Mouse (Mus musculus): ENCODE data around the gene Bag6. TPM values are rescaled to one million over a fixed set of nuclear protein-coding genes. Genes with fewer than 3 reads are reported as not detected.
A peak's percentile ranks its signal among the peaks of the same experiment; 100 is the strongest.
"Not testable (repeated sequence)": the region's sequence is repeated elsewhere in the genome, so short reads cannot be mapped to it uniquely, and the experiment has no call there.

Bag6 gene
- total RNA-seq, 2 experiments from 2014 or later = 284 to 308 TPM

DNA sequence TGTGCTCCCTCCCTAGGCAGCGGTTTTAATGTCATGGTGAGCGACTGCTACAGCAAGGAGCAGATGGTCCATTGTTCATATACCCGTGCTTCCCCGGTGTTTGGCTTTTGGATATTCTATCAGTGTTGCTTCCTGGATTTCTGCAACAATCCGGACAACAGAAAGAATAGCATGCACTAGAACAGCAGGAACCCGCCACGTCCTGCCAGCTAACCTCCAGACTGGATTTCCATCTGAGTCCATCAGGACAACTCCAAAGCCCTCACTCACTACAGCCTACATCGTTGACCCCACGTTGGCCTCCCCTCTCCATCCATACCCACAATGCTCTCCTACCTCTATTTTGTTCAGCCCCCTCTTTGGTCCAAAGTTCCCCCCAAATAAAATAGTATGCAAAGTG is 23.2 kb upstream of the Bag6 start:
- DNase-seq (ENCODE audit: low spot score in 2 of 2) = no peak

DNA sequence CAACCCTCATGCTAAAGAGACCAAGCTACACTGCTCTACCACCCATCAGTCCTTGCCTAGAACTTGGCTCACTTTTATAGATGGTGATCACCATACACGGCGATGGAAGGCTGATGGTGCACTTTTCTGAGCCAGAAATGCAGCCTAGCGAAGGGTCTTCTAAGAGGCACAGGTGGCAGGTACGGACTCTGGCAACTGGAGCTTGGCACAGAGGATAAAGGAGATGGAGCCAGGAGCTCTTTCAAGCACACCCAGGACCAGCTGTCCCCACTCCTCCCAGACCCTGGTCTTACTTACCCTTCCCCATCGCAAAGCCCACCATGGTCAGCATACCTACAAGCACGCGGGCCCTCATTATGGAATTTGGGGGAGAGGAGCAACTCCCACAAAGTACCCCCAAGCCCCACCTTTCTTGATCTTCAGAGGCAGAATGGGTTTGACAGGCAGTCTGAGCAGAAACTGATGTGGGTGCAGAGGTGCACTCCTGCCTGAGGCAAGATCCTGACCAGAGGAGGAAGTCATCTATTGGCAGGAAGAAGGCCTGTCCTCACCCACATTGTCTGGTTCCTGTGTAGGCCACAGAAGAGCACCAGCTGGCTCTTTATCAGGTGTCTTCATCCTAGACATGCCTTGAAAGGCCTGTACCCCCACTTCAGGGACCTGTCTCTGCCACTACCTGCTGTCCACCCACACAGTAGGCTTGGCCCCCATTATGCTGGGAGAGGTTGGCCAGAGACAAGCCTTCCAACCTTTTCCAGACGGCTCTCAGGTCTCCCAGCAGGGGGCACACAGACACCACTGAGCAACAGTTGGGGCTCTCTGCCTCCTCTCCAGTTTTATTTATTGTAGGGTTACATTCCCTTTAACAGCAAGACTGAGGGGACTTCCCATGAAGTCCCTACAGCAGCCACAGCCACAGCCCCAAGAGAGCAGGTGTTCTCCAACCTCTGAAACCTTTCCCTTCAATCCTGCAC is 19.6 kb upstream of the Bag6 start, which contains the start of gene Ly6g5b:
Gene Ly6g5b (minus strand): TSS at position 383 of the 974 bp plus-strand sequence.
- peak in 1 of 2 experiments; percentile 43 for DNase-seq (ENCODE audit: low spot score in 2 of 2)

DNA sequence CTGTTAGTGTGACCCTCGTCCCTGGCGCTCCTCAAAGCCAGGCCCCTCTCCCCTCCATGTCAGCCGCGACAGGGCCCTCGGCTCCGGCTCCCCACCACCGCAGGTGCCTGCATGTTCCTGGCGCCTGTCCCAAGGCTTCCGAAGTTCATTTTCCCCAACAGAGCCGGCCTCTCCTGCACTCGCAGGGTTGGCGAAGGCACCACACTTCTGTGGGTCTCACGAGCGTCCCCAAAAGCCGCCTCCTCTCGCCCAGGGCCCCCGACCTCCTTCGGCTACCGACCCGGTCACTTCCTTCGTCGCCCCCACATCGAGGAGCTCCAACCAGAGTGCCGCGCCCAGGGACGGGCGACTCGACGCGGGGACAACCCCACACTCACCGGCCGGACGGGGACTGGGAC is 14.2 kb upstream of the Bag6 start:
- DNase-seq (ENCODE audit: low spot score in 2 of 2) = no peak

DNA sequence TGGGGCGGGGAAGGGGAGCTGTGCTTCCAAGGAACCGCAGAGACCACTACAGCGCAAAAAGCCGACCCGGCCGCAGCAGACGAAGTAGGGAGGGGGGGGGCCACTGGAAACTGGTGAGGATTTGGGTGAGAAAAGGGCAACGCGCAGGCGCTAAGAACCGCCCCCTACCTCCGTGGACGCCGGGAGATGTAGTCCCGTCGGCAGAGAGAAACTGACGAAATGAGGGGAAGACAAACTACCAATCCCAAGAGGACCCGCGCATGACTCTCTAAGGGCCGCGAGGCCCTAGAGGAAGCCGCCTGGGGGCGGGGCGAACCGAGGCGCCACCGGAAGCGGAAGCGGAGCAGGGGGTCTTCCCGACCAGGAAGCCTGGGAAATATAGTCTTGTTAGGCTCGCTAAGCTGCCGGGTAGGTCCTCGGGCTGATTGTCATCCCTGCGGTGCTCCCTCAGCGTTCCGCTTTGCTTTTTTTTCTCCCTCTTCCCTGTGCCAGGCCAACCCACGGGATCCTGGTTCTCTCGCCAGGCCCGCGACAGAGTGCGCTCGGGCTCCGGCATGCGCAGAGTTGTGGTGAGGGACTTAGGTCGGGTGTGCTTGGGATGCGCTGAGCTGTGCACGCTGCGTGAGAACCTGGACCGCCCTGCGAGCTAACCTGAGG is 13.7 kb upstream of the Bag6 start, which contains the start of gene Gpank1:
Gene Gpank1 (plus strand): TSS at position 313 of the 657 bp plus-strand sequence.
- peak; percentile 96 to 97 for DNase-seq (ENCODE audit: low spot score in 2 of 2)

DNA sequence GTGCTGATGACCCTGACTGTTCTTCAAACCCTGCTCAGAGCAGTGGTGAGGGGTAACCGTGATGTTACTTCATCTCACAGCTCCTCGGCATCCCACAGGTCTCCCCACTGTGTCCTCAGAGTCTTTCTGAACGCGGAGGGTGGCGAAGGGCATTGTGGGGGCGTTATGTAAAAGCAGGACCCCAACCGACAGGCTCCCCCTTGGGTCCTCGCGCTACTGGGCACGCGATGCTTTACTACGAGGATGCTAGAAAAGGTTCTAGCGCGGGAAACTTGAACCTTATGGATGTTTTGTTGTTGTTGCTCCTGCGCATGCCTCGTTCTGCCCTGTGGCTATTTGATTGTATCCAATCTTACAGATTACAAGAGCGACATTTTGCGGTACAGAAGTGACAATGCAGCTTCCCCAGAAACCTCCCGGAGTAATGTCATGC is 13.1 kb upstream of the Bag6 start, which contains the start of gene Csnk2b:
Gene Csnk2b (minus strand): TSS at position 183 of the 433 bp plus-strand sequence.
- peak; percentile 62 for DNase-seq (ENCODE audit: low spot score in 2 of 2)

DNA sequence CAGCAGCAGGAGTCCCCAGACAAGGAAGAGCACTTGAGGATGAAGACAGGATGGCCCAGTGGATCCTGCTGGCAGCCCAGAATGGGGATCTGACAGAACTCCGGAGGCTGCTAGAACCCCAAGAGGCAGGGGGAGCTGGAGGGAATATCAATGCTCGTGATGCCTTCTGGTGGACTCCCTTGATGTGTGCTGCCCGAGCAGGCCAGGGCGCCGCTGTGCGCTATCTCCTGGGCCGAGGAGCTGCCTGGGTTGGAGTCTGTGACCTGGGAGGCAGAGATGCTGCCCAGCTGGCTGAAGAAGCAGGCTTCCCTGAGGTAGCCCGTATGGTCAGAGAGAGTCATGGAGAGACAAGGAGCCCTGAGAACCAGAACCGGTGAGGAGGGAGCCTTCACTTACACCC is 11.7 kb upstream of the Bag6 start:
- DNase-seq (ENCODE audit: low spot score in 2 of 2) = not testable (repeated sequence)

DNA sequence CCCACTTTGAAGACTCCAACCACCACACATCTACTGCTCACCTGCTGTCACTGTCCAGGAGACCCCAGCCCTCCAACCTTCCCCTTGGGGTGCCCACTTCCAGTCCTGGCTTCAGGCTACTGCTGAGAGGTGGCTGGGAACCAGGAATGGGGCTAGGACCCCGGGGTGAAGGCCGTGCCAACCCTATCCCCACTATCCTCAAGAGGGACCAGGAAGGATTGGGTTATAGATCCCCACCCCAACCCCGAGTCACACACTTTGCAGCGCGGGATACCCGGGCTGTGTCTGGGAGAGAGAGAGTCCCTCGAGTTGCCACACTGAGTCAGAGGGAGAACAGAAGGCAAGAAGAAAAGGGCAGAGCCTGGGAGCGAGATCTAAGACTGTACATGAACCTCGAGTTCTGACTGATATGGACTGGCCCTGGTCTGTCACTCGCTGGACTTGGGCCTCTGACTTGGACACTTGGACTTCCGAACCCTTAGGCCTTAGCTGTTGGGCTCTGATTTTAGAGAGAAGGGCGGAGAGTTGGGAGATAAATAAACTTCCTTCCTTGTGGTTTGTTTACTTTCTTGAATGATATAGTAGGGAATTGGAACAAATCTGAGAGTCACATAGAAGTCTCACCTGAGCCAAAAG is 10.6 kb upstream of the Bag6 start:
- not testable (repeated sequence) for DNase-seq (ENCODE audit: low spot score in 2 of 2)

DNA sequence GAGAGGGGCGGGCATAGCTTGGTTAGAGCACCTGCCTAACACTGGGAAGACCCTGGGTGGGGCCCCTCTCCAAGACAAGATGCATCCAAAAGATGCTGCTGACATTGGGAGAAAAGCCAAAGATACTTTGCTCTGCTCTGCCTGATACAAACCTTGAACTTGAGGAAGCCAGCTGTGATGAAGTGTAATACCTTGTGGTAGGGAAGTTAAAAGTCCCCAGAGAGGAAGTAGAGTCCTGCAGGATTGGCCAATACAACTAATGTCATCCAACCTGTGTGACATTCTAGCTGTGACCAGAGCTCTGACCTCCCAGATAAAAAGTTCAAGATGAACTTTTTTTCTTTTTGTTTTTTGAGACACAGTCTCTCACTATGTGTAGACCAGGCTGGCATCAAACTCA is 9.9 kb upstream of the Bag6 start:
- no peak for DNase-seq (ENCODE audit: low spot score in 2 of 2)

DNA sequence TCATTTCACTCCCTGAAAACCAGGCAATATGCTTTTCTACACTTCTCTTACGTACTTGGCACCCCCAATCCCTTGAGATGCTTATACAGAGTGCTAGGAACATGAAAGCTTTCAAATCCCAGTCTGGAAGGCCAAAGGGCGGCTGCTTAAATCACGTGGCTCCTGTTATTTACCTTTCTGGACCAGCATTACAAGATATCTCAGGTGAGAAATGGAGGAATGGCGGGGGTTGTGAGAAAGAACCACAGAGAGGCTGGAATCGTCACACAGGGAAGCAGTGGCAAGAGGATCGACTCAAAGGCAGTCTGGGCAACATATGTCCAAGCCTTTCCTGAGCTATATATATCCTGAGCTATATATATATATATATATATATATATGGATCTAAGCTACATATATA is 9.4 kb upstream of the Bag6 start:
- no peak for DNase-seq (ENCODE audit: low spot score in 2 of 2)

DNA sequence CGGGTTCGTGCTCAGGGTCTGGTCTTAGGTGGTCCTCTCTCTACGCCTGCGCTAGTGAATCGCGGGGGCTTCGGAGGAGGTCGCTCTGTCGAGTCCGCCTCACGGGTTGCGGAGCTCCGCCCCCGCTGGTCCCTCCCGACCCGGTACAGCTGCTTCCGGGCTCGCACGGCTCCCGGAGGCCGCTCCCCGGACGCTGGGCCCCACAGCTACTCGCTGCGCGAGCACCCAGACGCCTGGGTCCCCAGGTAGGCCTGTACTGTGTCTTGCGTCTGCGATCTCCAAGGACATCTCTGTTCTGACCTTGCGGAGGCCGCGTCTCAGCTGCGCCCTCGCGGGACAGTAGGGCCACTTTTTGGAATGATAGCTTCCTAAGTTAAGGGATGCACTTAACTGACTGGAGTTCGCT is 8.8 kb upstream of the Bag6 start, which contains the start of gene D17H6S53E:
Gene D17H6S53E (plus strand): TSS at position 168 of the 406 bp plus-strand sequence.
- peak; percentile 64 to 77 for DNase-seq (ENCODE audit: low spot score in 2 of 2)

DNA sequence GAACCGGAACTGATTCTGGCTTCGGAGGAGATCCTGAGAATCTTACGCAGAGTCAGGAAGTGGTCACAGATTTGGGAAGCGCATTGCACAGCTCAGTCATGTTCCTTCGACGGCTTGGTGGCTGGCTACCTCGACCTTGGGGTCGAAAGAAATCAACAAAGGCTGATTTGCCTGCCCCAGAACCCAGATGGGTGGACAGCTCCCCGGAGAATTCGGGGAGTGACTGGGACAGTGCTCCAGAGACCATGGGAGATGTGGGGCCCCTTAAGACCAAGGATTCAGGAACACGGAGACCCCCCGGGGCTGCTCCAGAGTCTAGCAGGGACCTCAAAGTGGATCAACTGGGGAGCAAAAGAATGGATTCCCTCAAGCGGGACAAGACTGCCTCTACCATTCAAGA is 8.0 kb upstream of the Bag6 start:
- DNase-seq (ENCODE audit: low spot score in 2 of 2) = no peak

DNA sequence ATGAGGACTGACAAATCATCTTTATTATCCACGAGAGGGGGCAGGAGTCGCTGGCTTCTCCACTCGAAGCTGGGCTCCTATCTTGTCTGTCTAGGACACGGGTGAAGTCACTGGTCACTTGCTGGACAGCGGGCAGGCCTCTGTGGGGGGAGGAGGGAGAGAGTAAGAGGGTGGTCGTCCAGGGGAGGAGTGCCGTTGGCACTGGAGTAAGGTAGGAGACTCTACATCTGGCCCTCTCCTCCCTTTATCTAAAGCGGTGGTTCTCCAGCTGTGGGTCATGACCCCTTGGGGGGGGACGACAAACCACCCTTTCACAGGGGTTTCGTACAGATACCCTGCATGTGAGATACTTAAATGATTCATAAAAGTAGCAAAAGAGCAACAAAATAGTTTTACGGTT is 6.0 kb upstream of the Bag6 start:
- DNase-seq (ENCODE audit: low spot score in 2 of 2) = no peak

DNA sequence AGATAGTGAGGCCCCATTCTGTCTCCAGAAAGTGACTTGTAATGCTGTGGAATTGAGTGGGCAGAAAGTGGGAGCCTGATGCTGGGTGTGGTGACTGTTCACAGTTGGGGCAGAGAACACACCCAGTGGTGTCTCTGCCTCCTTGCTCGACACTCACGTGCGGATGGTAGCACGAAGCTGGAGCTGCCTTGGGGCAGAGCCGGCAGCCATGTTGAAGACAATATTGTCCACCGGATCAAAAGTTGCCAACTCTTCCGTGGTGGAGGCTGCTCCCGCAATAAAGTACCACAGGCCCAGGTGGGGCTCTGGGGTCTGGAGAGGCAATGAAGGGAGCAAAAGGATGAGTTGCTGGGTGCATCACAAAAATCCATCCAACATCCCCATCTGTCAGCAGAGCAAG is 3.9 kb upstream of the Bag6 start:
- no peak for DNase-seq (ENCODE audit: low spot score in 2 of 2)

DNA sequence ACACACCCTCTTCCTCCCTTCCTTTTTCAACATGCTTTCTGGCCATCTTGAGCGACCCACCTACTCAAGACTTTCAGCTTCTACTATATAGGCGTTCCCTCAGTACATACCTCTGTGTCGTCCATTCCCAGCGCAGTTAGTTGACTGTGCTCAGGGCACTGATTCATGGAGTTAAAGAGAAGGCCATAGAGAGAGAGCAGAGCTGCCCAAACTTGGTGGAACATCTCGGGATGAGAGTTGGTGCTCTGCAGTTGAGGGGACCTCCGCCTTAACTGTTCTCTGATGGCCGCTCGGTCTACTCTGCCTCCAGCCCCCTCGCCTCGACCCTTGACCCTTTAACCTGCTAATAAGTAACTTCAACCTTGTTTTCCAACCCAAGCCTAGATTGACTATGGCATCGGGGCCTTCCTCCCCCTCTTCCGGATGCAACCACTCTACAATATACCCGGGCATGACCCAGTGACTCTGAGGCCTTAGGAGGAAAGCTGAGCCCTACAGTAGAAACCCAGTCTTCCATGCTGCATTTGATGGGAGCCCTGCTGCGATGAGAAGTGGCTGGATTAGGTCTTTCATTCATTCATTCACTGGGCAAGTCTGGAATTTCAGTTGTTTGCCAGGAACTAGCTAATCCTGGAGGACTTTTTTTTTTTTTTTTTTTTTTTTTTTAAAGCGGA is 3.3 kb upstream of the Bag6 start, which contains the start of gene Apom:
Gene Apom (minus strand): TSS at position 551 of the 674 bp plus-strand sequence.
- DNase-seq (ENCODE audit: low spot score in 2 of 2) = no peak

DNA sequence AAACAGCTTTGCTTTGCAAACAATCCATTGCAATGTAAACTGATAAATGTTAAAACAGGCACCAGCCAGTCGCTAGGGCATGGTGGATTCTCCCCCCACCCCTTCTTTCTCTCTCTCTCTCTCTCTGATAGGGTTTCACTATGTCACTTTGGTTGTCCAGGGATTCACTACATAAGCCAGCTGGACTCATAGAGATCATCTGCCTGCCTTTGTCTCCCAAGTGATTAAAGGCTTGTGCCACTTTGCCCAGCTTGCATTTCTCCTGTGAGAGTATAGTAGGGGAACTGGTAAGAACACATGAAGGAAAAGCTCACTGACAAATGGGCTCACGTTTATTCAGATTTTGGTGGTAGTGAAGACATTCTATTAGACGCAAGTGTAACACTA is 2.8 kb upstream of the Bag6 start:
- DNase-seq (ENCODE audit: low spot score in 2 of 2) = no peak

DNA sequence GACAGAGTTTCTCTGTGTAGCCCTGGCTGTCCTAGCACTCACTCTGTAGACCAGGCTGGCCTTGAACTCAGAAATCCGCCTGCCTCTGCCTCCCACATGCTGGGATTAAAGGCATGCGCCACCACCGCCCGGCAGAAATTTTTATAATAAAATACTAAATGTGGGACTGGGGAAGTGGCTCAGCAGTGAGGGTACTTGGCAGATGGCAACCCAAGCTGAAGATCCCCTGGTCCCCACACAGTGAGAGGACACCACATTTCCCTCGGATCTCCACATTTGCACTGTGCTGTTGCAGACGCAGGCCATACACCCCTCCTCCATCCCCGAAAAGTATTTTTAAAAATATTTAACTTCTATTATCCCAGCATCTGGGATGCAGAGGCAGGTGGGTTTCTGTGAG is 1.5 kb upstream of the Bag6 start:
- DNase-seq (ENCODE audit: low spot score in 2 of 2) = no peak

DNA sequence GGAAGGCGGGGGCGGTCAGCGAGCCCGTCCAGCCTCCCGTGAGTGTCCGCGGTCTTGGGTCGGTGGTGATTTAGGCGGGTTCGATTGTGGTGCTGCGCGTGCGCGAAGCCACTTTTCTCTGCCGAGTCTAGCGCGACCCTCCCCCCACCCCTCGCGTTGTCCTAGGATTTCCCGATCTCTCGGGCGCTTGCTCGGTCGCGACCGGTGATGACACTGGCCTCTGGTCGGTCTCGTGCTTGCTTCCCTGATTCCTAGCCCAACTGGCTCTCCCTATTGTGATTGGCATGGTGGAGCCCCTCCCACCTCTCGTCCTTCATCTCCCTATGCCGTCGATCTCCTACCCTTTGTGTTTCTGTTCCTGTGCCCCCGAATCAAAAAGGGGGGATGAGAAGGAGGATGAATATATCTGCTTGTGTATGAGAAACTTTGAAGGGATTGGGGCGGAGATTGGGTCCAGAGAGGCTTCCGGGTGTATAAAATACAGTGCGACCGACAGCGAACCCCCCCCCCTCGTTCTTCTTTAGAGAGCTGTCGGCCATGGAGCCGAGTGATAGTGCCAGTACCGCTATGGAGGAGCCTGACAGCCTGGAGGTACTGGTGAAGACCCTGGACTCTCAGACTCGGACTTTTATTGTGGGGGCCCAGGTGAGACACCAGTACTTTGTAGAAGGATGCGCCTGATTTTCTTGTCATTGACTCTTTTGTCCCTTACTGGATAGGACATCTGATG is 778 bp downstream of the Bag6 start:
- DNase-seq (ENCODE audit: low spot score in 2 of 2) = no peak

DNA sequence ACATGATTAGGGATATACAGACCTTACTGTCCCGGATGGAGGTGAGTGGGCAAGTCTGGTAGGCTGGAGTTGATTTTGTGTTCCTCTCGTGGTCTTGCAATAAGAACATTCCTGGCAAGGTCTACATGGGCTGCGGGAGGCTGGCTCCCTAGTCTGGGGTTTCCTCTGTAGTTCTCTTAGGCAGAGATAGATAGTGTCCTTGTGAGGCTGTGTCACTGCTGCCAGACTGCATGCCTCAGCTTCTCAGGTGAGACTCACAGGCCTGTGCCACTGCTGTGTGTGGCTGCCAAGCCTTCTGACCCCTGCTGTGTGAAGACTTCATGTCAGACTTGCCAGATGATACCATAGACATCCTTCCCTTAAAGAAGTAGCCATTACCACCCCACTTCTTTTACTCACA is 4.3 kb downstream of the Bag6 start:
- DNase-seq (ENCODE audit: low spot score in 2 of 2) = no peak

DNA sequence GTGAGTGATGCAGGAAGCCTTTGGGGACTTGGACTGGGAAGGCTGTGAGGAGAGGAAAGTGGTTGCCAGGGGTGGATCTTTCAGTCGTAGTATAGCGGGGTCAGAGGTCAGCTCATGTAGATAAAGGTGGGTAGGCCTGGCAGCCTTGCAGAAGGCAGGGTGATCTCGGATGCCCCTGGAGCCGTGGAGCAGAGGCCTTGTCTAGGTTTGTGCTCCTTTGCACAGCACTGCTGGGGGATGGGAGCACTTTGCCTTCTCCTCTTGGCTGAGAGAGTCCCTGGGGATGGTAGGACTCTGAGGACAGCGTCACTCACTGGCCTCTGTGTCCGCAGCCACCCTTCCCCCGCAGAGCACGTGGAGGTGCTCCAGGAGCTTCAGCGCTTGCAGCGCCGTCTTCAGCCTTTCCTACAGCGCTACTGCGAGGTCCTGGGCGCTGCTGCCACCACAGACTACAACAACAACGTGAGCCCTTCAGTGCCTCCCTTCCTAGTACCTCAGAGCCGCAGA is 5.6 kb downstream of the Bag6 start:
- DNase-seq (ENCODE audit: low spot score in 2 of 2) = no peak

DNA sequence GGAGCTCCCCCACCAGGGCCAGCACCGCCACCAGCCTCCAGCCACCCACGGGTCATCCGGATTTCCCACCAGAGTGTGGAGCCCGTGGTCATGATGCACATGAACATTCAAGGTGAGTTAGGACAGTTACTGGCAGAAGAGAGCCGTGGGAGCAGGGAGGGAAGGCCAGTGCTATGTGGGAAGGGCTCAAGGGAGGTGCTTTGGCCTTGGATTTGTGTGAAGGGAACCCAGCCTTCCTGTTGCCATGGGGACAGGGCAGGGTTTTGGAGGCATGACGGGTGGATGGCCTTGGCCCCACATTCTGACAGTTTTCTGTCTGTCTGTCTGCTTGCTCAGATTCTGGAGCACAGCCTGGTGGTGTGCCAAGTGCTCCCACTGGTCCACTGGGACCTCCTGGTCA is 7.0 kb downstream of the Bag6 start:
- DNase-seq (ENCODE audit: low spot score in 2 of 2) = no peak

Measured in layer of hippocampus, postnatal 10 days (tissue).